Mouse (Mus musculus) myocyte (in vitro differentiated cells): Measurements from ENCODE around the gene Gm28044.

Experiments used
- CEBPB ChIP-seq: IDR thresholded peaks from 2 replicates; pipeline ENCODE4 v1.6.1; 2011; ENCODE audit warnings: mild to moderate bottlenecking, moderate library complexity; ENCODE audit not compliant: poor library complexity, insufficient read depth, severe bottlenecking
- E2F4 ChIP-seq: IDR thresholded peaks from one replicate; pipeline ENCODE4 v1.6.1; 2011; ENCODE audit warnings: mild to moderate bottlenecking, control low read depth, moderate library complexity; ENCODE audit not compliant: insufficient read depth
- MAX ChIP-seq: IDR thresholded peaks from one replicate; pipeline ENCODE4 v1.6.1; 2011; ENCODE audit warnings: low read depth, mild to moderate bottlenecking, control low read depth
- MYOD1 ChIP-seq, 3 experiments: IDR thresholded peaks; one replicate each; pipeline ENCODE4 v1.6.1; 2011; ENCODE audit warnings: control low read depth in 2 of 3, low read depth in 2 of 3, mild to moderate bottlenecking in 2 of 3, moderate library complexity in 1 of 3; ENCODE audit not compliant: insufficient read length in 2 of 3, control insufficient read depth in 1 of 3
- MYOG ChIP-seq, 3 experiments: IDR thresholded peaks; one replicate each; pipeline ENCODE4 v1.6.1; 2011; ENCODE audit warnings: control low read depth in 2 of 3, low read depth in 2 of 3, mild to moderate bottlenecking in 2 of 3; ENCODE audit not compliant: insufficient read length in 2 of 3, control insufficient read depth in 1 of 3, insufficient read depth in 1 of 3
- POLR2A ChIP-seq: IDR thresholded peaks from one replicate; pipeline ENCODE4 v1.6.1; 2011; ENCODE audit warnings: low read depth, mild to moderate bottlenecking, control low read depth, moderate library complexity; ENCODE audit not compliant: insufficient read length
- POLR2AphosphoS2 ChIP-seq: IDR thresholded peaks from one replicate; pipeline ENCODE4 v1.6.1; 2011; ENCODE audit warnings: low read depth, control low read depth; ENCODE audit not compliant: insufficient read length
- SRF ChIP-seq: IDR thresholded peaks from one replicate; pipeline ENCODE4 v1.6.1; 2011; ENCODE audit warnings: low read depth; ENCODE audit not compliant: control insufficient read depth, insufficient read length
- TCF12 ChIP-seq: IDR thresholded peaks from one replicate; pipeline ENCODE4 v1.6.1; 2011; ENCODE audit warnings: mild to moderate bottlenecking, control low read depth; ENCODE audit not compliant: poor library complexity, insufficient read depth, severe bottlenecking
- USF1 ChIP-seq: IDR thresholded peaks from one replicate; pipeline ENCODE4 v1.6.1; 2011; ENCODE audit warnings: low read depth, mild to moderate bottlenecking, control low read depth, moderate library complexity

GRCm38 (mm10) chr13:67305822-67306672 is 54.3 kb downstream of the Gm28044 start, which contains the start of gene Zfp457:
- no peak for TF ChIP-seq CEBPB
- peak; percentile 50 for TF ChIP-seq POLR2A
- TF ChIP-seq MYOD1 (IDR thresholded peaks at IDR 0.05; ENCODE audit: control insufficient read depth in 1 of 3, insufficient read length in 2 of 3, low read depth in 2 of 3) = peak in 2 of 3 experiments; percentile 23 to 38
- TF ChIP-seq USF1 = peak; percentile 22
- peak; percentile 77 for TF ChIP-seq MAX
- TF ChIP-seq SRF = peak; percentile 12
- no peak for TF ChIP-seq E2F4
- TF ChIP-seq MYOG (IDR thresholded peaks at IDR 0.05; ENCODE audit: control insufficient read depth in 1 of 3, insufficient read depth in 1 of 3, insufficient read length in 2 of 3, low read depth in 2 of 3) = no peak
- TF ChIP-seq TCF12 = no peak
- TF ChIP-seq POLR2AphosphoS2 = no peak
